Mouse (Mus musculus) ES-Bruce4 (cell line): ENCODE data around the gene Ttc7b.

Experiments used
- CTCF ChIP-seq: IDR thresholded peaks from one replicate; pipeline ENCODE4 v1.8.1; 2011; ENCODE audit warnings: low read depth, low read length
- EP300 ChIP-seq: IDR thresholded peaks from 2 replicates; pipeline ENCODE4 v1.6.1; 2011; ENCODE audit warnings: low read depth, low read length; ENCODE audit not compliant: insufficient read depth

DNA sequence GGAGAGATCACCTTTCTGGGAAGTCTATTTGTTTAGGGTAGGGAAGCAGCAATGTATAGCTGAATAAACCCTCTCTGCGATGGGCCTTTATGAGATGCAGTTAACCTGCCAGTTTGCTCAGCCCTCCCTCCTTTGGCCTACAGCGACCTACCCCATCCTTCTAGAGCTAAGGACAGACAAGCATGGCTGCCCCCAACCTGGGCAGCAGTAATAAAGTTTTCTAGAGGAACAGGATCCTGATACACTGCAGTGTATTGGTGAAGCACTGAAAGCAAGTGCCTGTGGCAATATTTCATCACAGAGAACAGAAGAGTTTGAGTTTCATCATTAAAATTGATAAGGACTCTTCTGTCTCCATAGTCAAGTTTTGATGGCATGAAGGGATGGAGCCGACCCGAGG, 79.0 kb downstream of the Ttc7b start:
- TF ChIP-seq CTCF (no peak), EP300 (no peak)
